Mouse (Mus musculus) intestine, postnatal 0 days (tissue): ENCODE results near the gene Ttll5. TPM values are rescaled to one million over a fixed set of nuclear protein-coding genes. Genes with fewer than 3 reads are reported as not detected.

Experiments used
- ATAC-seq: fragments of 200-750 bp; cut with Nextera tagmentation; 2 replicates; pipeline ENCODE4 v1.8.0; 2017; ENCODE audit warnings: mild to moderate bottlenecking, moderate TSS enrichment, moderate library complexity
- H3K27ac ChIP-seq: fragments of 300-500 bp; sonication (generic); 2 replicates; pipeline ENCODE4 v1.5.1; 2014; ENCODE audit warnings: mild to moderate bottlenecking, low read depth, low read length, moderate library complexity
- H3K27me3 ChIP-seq: fragments of 300-500 bp; sonication (generic); replicated peaks from 2 replicates; pipeline ENCODE4 v1.6.1; 2014; ENCODE audit warnings: low read length, mixed read lengths; ENCODE audit not compliant: control insufficient read depth, insufficient read depth
- H3K36me3 ChIP-seq: fragments of 300-500 bp; sonication (generic); 2 replicates; pipeline ENCODE4 v1.6.1; 2014; ENCODE audit warnings: mild to moderate bottlenecking, moderate library complexity; ENCODE audit not compliant: control insufficient read depth, insufficient read depth
- H3K4me1 ChIP-seq: fragments of 300-500 bp; sonication (generic); replicated peaks from 2 replicates; pipeline ENCODE4 v1.6.1; 2014; ENCODE audit warnings: antibody characterized with exemption, low read length, mixed read lengths; ENCODE audit not compliant: control insufficient read depth, insufficient read depth
- H3K4me2 ChIP-seq: fragments of 300-500 bp; sonication (generic); replicated peaks from 2 replicates; pipeline ENCODE4 v1.6.1; 2014; ENCODE audit warnings: low read depth, mild to moderate bottlenecking, moderate library complexity
- H3K4me3 ChIP-seq: fragments of 300-500 bp; sonication (generic); 2 replicates; pipeline ENCODE4 v1.5.1; 2014; ENCODE audit warnings: low read depth, low read length
- H3K9ac ChIP-seq: fragments of 300-500 bp; sonication (generic); 2 replicates; pipeline ENCODE4 v1.6.1; 2014; ENCODE audit warnings: mild to moderate bottlenecking, low read depth, low read length
- H3K9me3 ChIP-seq: fragments of 300-500 bp; sonication (generic); 2 replicates; pipeline ENCODE4 v1.6.1; 2016; ENCODE audit warnings: mixed run types; ENCODE audit not compliant: control insufficient read depth
- CTCF ChIP-seq: sonication (generic); IDR thresholded peaks from 2 replicates; pipeline ENCODE4 v1.5.1; 2016; ENCODE audit warnings: low read depth, mild to moderate bottlenecking, control low read depth, antibody characterized with exemption, moderate library complexity
- WGBS: fragments of 180-500 bp; shearing (Covaris S2); extraction: QIAGEN DNeasy Blood & Tissue Kit; methylation state at CpG from one replicate; pipeline ENCODE4 v1.1.7; 2014; 5-methylcytosine and 5-hydroxymethylcytosine counted together
- polyA plus RNA-seq: library from polyadenylated mRNA; unstranded; fragments of >200 nt; fragmentation: Nextera tagmentation; extraction: Ambion mirVana; gene quantifications from 2 replicates; pipeline ENCODE4 v1.2.1, GENCODE M21; 2015

Ttll5 gene
- polyA plus RNA-seq, 1 experiment from 2014 or later = 3.3 TPM

DNA sequence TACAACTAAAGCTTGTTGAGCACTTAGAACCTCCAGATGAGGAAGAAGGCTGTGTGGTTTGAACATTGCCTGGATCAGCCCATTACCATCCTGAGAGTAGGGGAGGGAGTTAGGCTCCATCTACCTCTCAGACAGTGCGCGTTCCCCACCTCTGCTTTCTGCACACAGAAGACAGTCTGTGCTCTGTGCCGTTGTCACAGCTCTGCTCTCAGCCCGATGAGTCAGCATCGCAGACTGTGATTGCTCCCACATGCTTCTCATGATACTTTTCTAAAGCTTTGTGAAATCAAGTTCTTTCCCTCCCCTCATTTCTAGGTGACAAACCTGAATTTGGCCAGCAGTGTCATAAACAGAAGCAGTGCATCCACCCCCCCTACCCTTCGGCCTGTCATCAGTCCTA lies 131.8 kb downstream of the Ttll5 start:
- no peak for ATAC-seq
- H3K9ac ChIP-seq = no peak overlapping the region
- 73% methylated on average over 6 of the region's 6 CpGs for WGBS
- H3K36me3 ChIP-seq = peaks cover 3% of the 10 kb centered on the region; the same call in 1 of the 2 replicates
- no peak overlapping the region for H3K27ac ChIP-seq
- H3K4me1 ChIP-seq = no peaks in the 10 kb centered on the region
- H3K4me2 ChIP-seq = no peak overlapping the region
- H3K4me3 ChIP-seq = no peak overlapping the region
- TF ChIP-seq CTCF = no peak
- no peaks in the 10 kb centered on the region for H3K9me3 ChIP-seq
- no peaks in the 10 kb centered on the region for H3K27me3 ChIP-seq

DNA sequence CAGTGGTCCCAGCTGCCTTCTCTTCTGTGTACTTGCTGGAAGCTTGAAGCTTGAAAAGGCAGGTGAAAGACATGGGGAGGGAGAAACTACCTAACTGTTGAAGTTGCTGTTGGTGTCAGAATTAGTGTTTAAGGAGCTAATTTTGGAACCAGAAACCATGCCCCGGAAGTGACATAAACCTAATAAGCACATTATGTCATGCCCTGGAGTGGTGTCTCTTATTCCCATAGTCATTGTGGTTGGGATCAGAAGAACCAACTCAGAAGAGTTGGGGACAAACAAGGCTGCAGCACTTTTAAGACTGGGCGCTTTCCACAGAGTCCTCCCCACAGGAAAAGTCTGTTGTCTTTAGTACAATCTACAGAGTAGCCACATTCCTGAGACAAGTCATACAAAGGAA lies 134.0 kb downstream of the Ttll5 start:
- no peak overlapping the region for H3K27ac ChIP-seq
- no peaks in the 10 kb centered on the region for H3K27me3 ChIP-seq
- H3K9me3 ChIP-seq = no peaks in the 10 kb centered on the region
- H3K36me3 ChIP-seq = peaks cover 3% of the 10 kb centered on the region; the same call in 1 of the 2 replicates
- H3K4me1 ChIP-seq = no peaks in the 10 kb centered on the region
- TF ChIP-seq CTCF = no peak
- no peak for ATAC-seq
- 87% methylated on average over 2 of the region's 2 CpGs for WGBS
- H3K4me2 ChIP-seq = no peak overlapping the region
- no peak overlapping the region for H3K4me3 ChIP-seq
- H3K9ac ChIP-seq = no peak overlapping the region

DNA sequence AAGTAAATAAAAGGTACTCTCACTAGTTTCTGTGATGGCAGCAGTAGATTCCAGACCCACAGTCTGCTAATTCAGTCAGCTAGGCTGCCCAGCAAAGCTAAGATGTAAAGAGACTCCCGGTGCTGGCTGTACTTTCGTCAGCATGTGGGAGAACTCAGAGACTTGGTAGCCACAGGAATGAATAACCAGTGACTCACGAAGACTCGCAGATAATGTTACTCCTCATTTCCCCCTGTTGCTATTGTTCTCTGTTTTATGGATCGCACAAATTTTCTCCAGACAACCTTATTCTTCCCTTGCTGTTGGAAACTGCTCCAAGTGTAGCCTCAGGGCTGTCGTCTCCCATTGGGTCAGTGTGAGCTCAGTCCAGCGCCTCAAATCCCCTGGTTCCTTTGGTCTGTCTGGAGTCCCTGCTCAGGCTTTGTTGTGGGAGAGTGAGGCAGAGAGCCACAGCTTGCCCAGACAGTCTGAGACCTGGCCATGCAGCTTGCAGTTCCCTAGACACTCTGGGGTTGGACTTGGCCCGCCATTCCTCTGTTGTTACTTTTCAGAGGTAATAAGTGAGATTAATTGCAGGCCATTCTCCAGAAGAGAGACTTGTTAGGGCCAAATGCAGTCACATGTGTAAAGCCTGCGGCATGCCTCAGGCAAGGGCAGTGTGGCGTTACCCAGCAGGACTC lies 135.5 kb downstream of the Ttll5 start:
- Histone ChIP-seq H3K4me1 (no peaks in the 10 kb centered on the region), H3K9ac (no peak overlapping the region), H3K27me3 (no peaks in the 10 kb centered on the region), H3K9me3 (no peaks in the 10 kb centered on the region), H3K4me3 (no peak overlapping the region), H3K4me2 (no peak overlapping the region), H3K36me3 (peaks cover 3% of the 10 kb centered on the region; the same call in 1 of the 2 replicates), H3K27ac (no peak overlapping the region)
- TF ChIP-seq CTCF = no peak
- ATAC-seq = no peak
- 66% methylated on average over 10 of the region's 10 CpGs for WGBS

DNA sequence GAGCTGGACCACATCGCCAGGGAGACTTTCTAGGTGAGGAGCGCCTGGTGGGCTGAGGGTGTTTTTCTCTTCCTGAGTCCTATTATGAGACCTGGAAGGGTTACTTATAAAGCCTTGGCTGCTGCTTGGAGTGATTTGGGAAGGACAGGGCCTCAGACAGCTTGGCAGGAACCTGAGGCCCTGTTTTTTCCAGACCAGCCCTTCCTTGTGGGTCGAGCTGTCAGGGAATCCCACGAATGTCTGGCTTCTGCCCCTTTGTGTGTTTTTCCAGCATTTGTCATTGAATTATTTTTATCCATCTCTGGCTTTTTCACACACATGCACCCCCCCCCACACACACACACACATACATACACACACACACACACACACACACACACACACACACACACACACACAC lies 136.2 kb downstream of the Ttll5 start:
- Histone ChIP-seq H3K4me1 (no peaks in the 10 kb centered on the region), H3K9me3 (no peaks in the 10 kb centered on the region), H3K36me3 (peaks cover 3% of the 10 kb centered on the region; the same call in 1 of the 2 replicates), H3K27me3 (no peaks in the 10 kb centered on the region), H3K4me2 (no peak overlapping the region), H3K9ac (no peak overlapping the region), H3K27ac (no peak overlapping the region), H3K4me3 (no peak overlapping the region)
- TF ChIP-seq CTCF = no peak
- ATAC-seq = no peak
- WGBS = 80% methylated on average over 4 of the region's 4 CpGs

DNA sequence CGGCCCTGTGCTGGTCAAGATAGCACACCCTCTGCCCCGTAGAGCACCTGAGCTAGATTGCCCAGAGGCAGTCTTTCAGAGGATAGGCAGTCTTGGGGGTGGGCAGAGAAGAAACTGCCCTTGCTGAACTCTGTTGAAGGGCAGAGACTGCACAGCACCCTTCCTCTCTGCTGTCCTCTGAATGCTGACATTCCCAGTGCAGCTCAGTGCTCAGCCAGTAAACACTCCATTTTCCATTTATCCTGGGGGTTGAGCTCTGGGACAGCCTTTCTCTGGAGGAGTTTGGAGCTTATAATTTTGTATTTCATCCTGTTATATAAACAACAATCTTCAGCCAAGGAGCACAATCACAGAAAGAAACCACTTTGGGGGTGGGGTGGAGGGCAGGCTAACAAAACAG lies 138.7 kb downstream of the Ttll5 start:
- Histone ChIP-seq H3K9ac (no peak overlapping the region), H3K4me1 (no peaks in the 10 kb centered on the region), H3K9me3 (no peaks in the 10 kb centered on the region), H3K4me3 (no peak overlapping the region), H3K27ac (no peak overlapping the region), H3K36me3 (peaks cover 3% of the 10 kb centered on the region; the same call in 1 of the 2 replicates), H3K27me3 (no peaks in the 10 kb centered on the region), H3K4me2 (no peak overlapping the region)
- no peak for TF ChIP-seq CTCF
- no peak for ATAC-seq
- 46% methylated on average over 2 of the region's 2 CpGs for WGBS

DNA sequence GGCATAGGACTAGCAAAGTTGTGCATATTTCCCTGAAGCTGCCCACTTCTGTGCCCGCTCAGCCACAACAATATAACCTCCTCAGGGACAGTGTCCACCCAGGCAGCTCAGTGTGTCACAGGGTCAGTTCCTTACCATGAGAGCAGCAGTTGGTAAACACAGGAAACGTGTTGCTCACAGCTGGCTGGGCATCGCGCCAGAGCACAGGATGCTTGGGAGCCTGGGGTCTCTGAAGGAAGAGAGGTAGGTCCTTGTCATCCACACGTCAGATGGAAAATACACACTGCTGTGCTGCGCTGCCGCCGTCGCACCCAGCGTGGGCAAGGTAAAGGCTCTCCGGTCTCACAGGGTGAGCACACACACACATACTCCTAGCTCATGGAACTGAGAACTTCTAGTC lies 139.2 kb downstream of the Ttll5 start:
- Histone ChIP-seq H3K27ac (no peak overlapping the region), H3K4me1 (no peaks in the 10 kb centered on the region), H3K27me3 (no peaks in the 10 kb centered on the region), H3K4me2 (no peak overlapping the region), H3K4me3 (no peak overlapping the region), H3K9me3 (no peaks in the 10 kb centered on the region), H3K36me3 (peaks cover 3% of the 10 kb centered on the region; the same call in 1 of the 2 replicates), H3K9ac (no peak overlapping the region)
- ATAC-seq = no peak
- TF ChIP-seq CTCF = no peak
- WGBS = 63% methylated on average over 11 of the region's 11 CpGs
